Mouse (Mus musculus): Measurements from ENCODE around the gene Cldn10.

DNA sequence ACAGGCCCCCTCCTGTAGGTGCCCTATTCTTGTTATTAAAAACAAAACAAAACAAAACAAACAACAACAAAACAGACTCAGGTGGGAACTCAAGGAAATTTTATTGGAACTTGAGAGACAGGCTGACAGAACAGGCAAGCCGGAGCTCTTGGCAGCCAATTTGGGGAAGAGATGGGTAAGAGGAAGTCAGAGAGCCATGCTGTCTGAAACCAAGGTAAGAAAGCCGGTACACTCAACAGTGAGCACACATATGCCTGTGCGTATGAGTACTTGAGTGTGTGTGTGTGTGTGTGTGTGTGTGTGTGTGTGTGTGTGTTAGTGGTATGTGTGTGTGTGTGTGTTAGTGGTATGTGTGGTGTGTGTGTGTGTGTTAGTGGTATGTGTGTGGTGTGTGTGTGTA lies 54.6 kb downstream of the Cldn10 start:
- no peak for TF ChIP-seq CTCF (IDR thresholded peaks at IDR 0.05; ENCODE audit: control insufficient read depth, insufficient read depth, insufficient replicate concordance, low read depth, low read length)
- no peak for TF ChIP-seq POLR2A (IDR thresholded peaks at IDR 0.05; ENCODE audit: control insufficient read depth, low read depth, low read length)
